Mouse (Mus musculus) kidney, postnatal 25 days (tissue): ENCODE data around the gene Mgat5b.

ENCODE experiments used
- DNase-seq, 2 experiments: peaks; one replicate each; pipeline ENCODE4 v3.0.0; 2021; ENCODE audit warnings: mixed read lengths in 2 of 2

Mgat5b gene

DNA sequence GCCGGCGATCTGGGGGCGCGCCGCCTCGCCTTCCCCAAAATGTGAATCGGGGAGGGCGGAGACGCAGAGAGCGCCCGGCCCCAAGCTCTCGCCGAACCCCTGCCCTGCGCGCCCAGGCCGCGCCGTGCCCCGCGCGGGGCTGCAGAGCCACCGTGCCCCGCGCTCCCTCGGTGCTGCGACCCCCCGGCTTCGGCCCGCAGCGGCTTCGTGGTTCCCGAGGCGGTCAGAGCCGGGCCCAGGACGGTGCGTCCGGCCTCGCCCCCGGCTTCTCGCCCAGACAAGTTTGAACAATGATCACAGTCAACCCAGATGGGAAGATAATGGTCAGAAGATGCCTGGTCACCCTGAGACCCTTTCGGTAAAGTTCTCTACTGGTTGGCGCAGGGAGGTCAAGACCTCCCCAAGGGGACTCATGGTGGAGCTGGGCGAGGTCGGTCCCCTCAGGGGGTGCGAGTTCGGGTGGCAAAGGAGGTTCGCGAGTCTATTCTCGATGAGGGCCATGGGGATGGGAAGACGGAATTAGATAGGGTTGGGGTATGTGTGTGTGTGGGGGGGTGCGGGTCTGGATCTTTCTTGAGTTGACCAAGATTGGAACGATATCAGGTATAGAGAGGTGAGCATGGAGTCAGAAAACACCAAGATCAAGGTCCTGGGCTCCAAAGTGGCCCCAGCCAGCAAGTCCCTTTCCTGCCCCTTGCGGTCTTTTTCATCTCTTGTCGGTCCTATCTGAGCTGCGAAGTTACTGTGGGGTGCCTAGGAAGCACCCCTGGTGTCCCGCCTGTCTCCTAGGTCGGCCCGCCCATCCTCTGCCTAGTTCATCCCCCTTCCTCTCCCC lies 740 bp downstream of the Mgat5b start:
- no peak for DNase-seq

DNA sequence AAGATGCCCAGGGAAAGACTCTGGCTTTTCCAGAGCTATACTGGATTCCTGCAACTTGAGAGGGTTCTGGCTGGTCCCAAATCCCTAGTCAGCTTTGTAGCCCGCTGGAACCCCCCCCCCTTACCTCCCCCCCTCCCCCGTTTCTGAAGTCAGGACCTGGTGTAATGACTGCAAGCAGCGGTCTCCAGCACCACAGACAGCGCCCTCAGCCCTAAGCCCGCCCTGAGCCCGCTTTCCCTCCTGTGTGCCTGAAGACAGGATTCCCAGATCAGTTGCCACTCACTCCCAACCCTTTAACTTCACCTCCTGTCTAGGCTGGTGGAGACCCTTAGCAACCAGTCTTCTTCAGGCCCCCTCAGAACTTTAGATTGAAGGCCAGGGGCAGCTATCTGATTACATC lies 2.1 kb downstream of the Mgat5b start:
- peak in 1 of 2 experiments; percentile 11 for DNase-seq

DNA sequence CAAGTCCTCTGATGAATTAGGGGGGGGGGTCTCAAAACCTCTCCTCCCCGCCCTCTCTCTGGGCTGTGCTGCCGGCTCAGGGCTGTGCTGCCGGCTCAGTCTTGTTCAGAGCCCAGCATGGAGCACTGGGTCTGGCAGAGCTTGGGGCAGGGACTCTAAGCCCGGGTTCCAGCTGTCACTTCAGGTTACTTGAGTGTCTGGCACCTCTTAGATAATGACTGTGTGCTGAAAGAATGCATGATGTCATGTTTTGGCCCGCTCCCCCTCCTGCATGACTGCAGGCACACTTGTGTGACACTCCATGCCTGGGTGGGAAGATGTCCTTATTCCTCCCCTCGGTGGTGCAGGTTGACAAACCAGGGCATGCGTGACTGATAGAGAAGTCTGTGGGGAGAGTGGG lies 3.4 kb downstream of the Mgat5b start:
- DNase-seq: no peak

DNA sequence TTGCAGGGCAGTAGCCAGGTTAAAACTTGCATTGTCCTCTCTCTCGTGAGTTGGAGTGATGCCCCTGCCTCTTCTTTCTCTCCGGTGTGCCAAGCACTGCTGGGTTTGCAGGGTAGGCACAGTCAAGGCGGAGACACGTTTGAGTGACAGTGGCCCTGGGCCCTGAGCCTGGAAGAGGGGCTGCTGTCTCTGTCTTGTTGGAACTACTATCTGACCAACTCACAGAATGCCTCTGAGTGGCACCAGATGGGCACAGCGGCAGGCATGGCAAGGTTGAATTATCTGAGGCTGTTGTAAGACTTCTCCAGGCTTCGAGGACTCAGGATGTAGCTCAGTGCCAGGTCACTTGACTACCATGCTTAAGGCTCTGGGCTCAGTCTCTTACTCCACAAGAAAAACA lies 9.4 kb downstream of the Mgat5b start:
- no peak for DNase-seq

DNA sequence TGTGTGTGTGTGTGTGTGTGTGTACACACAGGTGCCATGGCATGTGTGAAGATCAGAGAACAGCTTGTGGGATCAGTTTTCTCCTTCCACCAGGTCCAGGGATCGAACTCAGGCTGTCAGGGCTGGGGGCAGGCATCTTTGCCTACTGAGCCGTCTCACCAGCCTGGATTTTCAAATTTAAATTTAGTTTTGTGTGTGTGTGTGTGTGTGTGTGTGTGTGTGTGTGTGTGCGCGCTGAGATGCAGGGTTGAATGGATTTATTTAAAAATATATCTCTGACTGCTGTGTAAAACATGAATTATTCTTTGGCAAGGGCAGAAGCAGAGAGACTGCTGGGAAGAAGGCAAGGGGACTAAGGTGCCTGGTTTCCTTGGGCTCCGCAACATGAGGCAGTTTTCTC lies 16.2 kb downstream of the Mgat5b start:
- no peak for DNase-seq

DNA sequence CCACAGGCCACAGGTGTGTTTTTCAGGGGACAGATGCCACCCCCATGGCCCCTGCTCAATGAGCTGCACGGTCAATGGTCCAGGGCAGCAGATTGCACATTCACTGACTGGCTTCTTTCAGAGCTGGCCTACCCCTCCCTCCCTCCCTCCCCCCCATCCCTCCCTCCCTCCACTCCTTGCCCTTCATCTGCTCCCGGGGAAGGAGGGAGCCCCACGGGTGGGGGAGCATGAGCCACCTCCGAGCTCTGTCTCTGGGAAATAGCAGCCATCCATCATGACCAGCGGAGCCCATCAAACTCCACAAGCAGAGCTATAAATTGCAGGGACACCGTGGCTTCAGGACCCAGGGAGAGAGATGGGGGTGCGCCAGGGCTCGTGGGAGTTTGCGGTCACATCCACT lies 16.7 kb downstream of the Mgat5b start:
- DNase-seq: no peak

DNA sequence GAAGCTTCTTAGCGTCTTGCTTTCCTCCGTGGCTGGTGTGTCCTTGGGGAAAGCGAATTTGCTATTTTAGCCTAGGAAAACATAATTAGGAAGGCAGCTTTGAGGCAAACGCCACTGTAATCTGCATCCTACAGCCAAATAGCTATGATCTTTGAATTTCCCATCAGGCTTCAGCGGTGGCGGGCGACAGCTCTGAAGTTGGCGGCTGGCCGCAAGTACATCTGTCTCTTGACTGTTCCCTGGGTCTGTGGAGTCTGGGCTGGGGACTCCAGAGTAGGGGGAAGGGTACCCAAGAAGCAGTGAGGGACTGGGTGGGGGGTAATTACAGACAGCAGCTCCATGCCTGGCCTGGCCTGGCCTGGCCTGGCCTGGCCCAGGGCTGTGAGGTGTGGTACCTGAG lies 17.3 kb downstream of the Mgat5b start:
- DNase-seq: no peak

DNA sequence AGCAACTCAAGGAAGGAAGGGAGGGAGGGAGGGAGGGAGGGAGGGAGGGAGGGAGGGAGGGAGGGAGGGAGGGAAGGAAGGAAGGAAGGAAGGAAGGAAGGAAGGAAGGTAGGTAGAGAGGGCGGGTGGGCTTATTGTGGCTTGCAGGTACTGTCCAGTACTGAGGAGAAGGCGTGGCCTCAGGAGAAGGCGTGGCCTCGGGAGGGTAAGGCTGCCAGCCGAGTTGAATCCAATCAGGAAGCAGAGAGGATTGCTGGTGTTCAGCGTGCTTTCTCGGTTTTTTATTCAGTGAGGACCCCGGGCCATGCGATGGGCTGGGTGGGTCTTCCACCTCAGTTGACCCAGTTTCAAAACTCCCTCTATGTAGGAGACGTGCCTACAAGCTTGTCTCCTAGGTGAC lies 18.5 kb downstream of the Mgat5b start:
- no peak for DNase-seq

DNA sequence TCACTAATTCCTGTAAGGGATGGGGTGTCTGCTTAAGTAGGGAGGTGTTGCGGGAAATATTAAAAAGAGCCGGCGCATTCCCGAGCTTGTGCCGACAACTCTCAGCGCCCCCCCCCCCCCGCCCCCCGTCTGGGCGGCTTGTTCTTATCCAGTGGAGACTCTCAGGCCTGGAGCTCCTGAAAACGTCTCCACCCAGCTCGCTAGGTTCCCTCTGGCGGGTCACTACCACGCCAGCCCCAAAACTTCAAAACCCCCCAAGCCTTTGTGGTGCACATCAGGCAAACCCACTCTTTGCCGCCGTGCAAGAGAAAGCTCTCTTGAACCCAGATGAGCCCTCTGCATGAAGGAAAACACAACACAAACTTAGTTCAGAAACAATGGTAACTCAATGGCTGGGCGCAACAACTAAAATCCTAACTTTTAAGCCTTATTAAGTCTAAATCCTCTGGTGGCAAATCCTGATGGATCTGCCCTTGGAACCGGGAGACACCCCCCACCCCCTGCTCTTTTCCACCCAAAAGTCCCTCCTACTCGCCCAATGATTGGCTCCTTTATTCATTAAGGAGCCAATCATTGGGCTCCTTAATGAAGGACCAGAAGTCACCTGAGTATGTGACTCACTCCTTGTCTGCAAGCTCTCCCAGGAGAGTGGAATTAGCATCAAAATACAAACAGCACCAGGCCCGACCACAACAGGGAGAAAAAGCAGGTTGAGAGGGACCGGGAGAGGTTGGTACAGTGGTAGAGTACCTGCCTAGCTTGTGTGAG lies 21.6 kb downstream of the Mgat5b start:
- no peak for DNase-seq

DNA sequence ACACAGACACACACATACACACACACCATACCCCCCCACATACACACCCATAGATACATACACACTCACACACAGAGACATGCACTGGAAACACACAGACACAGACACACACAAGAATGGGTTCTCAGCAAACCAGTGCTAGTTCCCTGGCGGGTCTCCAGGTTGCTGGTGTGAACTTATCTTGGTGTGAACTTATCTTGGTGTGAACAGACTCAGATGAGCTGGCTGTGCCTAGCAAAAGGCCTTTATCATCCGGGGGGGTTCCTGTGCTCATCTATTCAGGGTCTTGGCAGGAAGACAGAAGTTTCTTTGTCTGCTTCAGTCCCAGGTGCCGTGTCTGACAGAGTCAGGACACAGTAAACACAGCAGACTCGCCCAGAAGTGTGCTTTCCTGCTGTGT lies 25.7 kb downstream of the Mgat5b start:
- DNase-seq: no peak

DNA sequence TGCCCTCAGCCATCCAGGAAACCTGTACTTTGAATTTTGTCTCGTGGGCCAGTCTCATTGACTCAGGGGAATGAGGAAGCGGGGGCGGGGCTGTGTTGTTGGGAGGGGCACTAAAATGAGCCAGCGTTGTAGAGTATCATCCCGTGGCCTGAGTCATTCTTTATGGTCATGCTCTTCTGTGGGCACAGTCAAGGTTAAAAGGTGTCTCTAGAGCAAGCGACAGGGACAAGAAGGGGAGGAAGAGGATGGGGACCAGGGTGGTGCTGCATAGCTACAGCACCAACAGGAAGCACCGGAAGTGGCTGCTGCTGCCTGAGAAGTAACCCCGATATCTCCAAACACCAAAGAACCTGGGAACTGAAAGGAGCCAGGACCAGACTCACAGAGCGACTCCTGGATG lies 31.2 kb downstream of the Mgat5b start:
- no peak for DNase-seq

DNA sequence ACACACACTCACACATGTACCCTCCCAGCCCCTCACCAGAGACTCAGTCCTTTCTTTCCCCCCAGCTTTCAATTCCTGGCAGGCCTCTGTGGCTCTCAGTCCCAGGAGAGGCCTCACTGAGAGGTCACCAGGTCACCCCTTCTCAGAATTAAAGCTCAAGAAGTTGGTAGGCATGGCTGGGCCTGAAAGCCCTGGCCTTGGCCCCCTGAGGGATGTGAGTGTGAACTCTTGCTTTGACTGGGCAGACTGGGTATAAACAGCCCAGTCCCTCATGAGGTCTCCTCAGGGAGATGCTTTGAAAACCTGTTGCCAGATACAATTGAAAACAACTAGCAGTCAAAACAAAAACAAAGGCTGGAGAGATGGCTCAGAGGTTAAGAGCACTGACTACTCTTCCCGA lies 32.8 kb downstream of the Mgat5b start:
- no peak for DNase-seq

DNA sequence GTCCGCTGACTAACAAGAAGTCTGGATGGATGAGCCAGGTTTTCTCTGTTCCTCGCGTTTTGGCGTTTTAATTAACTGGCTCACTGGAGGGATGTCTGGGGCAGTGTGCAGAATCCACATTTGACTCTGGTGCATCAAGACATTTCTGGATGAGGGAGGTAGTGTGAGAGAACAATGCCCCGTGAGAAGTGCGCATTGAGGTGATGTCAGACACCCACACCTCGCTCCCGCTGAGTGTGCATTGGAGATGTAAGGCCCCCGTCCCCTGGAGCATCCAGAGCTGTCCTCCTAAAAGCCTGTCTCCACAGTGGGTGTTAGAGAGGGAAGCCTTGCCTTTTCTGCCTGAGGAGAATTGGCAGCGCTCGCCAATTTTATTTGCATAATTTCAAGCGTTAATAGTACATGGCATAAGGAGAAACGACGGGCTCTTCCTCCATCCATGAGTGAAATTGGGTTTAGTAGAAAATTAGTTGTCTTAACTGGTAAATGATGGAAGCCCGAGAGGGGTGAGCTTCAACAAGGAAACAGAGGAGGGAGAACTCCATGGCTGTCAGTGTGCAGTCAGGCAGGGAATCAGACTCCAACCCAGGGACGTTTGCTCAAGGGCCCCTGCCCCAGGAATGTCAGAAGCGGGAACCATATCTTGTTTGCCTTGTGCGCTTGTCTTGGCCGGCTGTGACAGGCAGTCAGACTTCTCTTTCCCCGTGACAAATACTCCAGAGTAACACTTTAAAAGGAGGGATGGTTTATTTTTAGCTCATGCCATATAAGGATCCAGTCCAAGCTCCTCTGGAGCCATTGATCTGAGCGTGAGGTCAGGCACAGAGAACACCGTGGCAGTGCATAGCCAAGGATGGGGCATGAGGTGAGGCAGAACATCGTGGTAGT lies 35.8 kb downstream of the Mgat5b start:
- no peak for DNase-seq

DNA sequence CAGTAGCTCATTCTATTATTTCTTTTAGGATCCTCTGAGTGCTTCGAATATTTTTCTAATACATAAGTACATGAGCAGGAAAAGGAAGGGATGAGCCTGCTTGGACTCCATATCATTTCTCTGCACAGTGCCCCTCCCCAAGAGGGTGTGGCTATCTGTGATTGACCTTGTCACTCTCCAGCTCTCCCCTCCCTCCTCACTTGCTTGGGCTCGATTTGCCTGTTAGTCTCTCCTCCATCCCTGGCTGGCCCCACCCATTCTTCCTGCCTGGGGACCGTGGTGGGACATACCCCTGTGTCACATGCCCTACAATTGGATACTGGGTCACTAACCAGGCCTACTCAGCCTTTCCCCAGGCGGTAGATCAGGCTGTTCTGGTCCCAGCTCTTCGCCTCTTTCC lies 39.9 kb downstream of the Mgat5b start:
- DNase-seq: no peak

DNA sequence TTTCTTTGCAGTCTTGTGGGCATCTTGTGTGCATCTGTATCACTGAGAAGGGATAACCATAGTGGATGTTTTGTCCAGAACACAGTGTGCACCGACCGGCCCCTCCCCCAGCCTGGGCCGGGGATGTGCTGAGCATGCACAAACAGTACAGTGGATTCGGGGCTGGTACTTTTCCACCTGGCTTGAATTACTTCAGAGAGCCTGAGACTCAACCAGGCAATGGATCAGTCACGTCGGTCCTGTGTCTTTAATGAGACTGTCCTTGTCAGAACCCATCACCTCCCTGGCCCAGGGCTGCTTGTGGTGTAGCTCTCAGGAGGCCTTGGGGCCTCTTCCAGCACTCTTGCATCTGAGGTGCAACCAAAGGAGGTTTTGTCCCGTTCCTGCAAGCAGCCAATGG lies 46.4 kb downstream of the Mgat5b start:
- DNase-seq: no peak

DNA sequence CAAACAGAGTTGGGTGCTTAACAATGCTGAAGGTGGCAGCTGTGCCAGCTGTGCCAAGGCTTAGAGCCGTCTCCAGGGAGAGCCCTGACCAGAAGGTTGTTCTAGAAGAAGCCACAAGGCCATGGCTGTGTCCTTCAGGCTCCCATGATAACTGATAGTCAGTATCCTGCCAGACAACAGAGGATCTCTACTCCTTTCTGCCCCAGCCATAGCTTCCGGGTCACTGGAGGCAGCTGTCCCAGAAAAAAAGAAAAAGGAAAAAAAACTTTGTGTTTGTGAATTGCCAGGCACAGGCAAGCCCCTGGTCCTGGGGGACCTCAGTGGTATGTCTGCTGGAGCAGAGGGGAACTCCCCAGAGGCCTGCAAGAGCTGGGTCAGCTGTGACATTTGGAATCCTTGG lies 47.3 kb downstream of the Mgat5b start:
- DNase-seq: no peak

DNA sequence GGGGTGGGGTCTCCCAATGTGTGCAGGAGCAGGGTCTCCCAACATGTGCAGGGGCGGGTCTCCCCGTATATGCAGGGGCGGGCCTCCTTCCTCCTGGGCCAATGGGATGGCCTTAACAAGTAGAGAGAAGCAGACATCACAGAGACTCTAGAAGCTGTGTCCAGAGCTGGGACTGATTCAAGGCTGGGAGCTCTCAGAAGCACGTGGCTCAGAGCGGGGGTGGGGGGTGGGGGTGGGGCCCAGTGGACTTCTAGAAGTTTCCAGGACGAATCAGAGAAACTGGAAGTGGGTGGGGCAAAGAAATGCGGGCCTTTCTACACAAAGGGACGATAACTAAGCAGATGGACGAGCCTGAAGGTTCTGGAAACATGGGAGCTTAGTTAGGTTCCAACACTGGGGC lies 49.9 kb downstream of the Mgat5b start:
- no peak for DNase-seq

DNA sequence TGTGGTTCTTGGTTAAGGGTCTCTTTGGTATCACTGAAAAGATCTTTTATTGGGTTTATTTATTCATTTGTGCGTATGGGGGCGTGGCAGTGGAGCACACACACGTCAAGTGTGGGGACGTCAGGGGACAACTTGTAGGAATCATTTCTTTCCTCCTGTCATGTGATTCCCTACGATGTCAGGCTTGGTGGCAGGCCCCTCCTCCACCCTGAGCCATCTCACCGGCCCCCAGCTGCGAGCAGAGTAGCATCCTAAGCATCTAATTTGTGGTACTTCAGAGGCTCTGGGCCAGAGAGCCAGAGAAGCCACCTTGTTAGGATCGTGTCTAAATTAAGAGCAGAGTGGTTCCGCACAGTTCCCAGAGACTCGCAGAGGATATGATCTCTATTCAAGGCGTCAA lies 50.8 kb downstream of the Mgat5b start:
- DNase-seq: no peak

DNA sequence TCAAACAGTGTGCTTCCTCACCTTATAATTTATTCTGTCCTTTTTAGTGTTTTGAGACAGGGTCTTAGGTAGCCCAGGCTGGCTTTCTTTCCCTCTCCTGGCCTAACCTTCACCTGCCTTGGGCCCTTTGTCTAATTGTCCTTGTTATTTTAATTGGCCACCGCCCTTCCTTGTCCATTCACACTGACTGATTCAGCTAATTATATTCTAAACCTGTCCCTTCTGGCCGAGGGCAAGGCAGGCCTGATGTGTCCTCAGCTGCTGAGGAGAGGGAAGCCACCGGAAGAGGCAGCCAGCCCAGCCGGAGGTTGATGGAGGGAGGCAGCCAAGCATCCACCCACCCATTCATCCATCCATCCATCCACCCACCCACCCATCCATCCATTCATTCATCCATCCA lies 52.2 kb downstream of the Mgat5b start:
- DNase-seq: no peak

DNA sequence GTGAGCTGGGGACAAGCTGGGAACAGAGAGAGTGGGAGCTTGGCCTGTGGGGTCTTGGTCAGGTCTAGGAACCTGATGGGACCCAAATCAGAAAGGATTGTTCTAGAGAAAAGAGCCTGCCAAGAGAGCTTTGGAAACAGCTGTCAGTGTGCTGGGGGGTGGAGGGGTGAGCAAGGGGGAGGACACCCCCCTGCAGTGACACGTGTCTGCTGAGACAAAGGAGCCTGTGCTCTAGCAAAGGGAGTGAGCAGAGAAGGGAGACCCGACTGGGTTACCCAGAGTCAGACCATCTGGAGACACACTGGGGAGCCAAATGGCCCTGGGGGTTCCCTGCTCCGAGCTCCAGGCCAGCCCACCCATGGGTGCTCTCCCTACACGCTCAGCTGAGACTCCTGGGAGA lies 54.2 kb downstream of the Mgat5b start:
- no peak for DNase-seq

DNA sequence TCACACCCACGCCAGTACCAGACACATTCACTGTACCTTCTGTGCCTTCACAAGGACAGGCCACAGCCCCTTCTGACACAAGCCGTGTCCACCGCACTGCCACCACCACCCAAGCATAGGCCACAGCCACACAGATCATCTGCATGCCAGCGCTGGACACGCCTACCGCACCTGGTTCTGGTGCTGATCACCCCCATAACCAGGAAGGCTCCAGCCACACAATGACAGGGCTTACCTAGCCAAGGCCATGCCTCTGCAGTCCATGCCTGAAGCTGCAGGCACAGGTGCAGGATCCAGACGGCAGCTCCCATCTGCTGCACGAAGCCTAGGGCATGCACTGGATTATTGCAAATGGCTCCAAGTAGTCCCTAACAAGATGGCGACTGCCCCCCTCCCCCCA lies 54.8 kb downstream of the Mgat5b start:
- no peak for DNase-seq

DNA sequence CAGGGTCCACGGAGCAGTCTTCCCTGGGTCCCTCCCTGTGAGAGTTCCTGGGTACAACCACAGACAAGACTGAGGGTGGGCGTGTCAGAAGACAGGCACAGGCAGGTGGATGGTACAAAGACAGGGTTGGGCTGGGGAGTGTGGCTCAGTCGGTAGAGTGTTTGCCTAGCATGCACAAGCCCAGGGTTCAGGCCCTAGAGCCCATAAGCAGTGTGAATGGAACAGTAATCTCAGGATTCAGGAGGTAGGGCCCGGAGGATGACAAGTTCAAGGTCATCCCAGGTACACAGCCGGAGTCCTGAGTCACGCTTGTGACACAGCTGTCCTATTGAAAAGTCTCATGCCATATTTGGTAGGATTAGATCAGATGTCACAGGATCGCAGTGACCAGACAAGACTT lies 55.7 kb downstream of the Mgat5b start:
- no peak for DNase-seq

DNA sequence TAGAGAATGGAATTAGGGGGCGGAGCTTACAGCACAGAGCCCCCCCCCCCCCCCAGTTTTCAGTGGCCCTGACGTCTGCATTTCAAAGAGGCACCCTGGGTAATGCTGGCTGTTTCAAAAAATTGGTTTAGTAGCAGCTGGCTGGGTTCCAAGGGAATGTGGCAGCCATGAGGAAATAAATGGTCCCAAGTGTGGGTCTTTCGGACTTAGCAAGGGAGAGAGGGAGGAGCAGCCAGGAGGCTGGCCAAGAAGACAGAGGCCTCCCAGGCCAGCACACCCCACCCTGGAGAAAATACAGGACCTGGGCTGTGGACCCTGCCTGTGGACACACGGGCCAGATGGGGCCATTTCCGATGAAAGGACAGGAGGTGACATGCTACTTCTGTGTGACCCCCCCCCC lies 61.6 kb downstream of the Mgat5b start:
- DNase-seq: peak in 1 of 2 experiments; percentile 58

DNA sequence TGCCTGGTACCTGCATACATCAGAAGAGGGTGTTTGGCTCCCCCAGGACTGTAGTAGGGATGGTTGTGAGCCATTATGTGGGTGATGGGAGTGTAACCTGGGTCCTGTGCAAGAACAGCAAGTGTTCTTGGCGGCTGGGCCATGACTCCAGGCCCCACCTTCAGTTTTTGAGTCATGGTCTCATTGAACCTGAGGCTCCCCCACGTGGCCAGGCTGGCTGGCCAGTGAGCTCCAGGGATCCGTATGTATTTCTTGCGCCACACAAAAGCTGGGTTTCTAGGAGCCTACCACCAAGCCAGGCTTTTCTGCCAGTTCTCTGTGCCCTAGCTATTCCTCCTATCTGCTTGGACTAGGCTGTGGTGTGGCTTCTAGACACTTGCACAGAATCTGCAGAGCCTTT lies 63.9 kb downstream of the Mgat5b start:
- DNase-seq: no peak
